Mouse (Mus musculus) CH12.LX (cell line): ENCODE measurements around the gene Cux1.

Experiments
- CTCF ChIP-seq, 2 experiments: IDR thresholded peaks in 1 of 2; conservative IDR thresholded peaks in 1 of 2; 2 replicates each; pipeline ENCODE4 v1.5.1; 2011 to 2012; ENCODE audit warnings: low read depth in 2 of 2, low read length in 2 of 2, improper control_type of control experiment in 1 of 2, inconsistent platforms in 1 of 2, mild to moderate bottlenecking in 1 of 2, moderate library complexity in 1 of 2
- ELF1 ChIP-seq: IDR thresholded peaks from 2 replicates; pipeline ENCODE4 v1.6.1; 2014; ENCODE audit warnings: low read depth, mild to moderate bottlenecking, inconsistent platforms, low read length, improper control_type of control experiment
- EP300 ChIP-seq: IDR thresholded peaks from 2 replicates; pipeline ENCODE4 v1.6.1; 2011; ENCODE audit warnings: low read length, improper control_type of control experiment
- KAT2A ChIP-seq: IDR thresholded peaks from 2 replicates; pipeline ENCODE4 v1.6.1; 2012; ENCODE audit warnings: low read length, improper control_type of control experiment, inconsistent platforms; ENCODE audit not compliant: insufficient replicate concordance
- MYC ChIP-seq: IDR thresholded peaks from 2 replicates; pipeline ENCODE4 v1.6.1; 2011; ENCODE audit warnings: low read depth, mild to moderate bottlenecking, improper control_type of control experiment, low read length
- POLR2A ChIP-seq: IDR thresholded peaks from 2 replicates; pipeline ENCODE4 v1.6.1; 2011; ENCODE audit warnings: low read depth, mild to moderate bottlenecking, improper control_type of control experiment, low read length
- USF2 ChIP-seq: conservative IDR thresholded peaks from 2 replicates; pipeline ENCODE4 v1.6.1; 2011; ENCODE audit warnings: low read depth, low read length, improper control_type of control experiment
- ZC3H11A ChIP-seq: IDR thresholded peaks from 2 replicates; pipeline ENCODE4 v1.6.1; 2012; ENCODE audit warnings: low read depth, mild to moderate bottlenecking, inconsistent platforms, low read length, improper control_type of control experiment
- ZKSCAN1 ChIP-seq: IDR thresholded peaks from 2 replicates; pipeline ENCODE4 v1.6.1; 2012; ENCODE audit warnings: low read depth, inconsistent platforms, low read length, improper control_type of control experiment, borderline replicate concordance
- ZNF384 ChIP-seq: IDR thresholded peaks from 2 replicates; pipeline ENCODE4 v1.6.1; 2012; ENCODE audit warnings: low read depth, low read length, improper control_type of control experiment, inconsistent platforms

DNA sequence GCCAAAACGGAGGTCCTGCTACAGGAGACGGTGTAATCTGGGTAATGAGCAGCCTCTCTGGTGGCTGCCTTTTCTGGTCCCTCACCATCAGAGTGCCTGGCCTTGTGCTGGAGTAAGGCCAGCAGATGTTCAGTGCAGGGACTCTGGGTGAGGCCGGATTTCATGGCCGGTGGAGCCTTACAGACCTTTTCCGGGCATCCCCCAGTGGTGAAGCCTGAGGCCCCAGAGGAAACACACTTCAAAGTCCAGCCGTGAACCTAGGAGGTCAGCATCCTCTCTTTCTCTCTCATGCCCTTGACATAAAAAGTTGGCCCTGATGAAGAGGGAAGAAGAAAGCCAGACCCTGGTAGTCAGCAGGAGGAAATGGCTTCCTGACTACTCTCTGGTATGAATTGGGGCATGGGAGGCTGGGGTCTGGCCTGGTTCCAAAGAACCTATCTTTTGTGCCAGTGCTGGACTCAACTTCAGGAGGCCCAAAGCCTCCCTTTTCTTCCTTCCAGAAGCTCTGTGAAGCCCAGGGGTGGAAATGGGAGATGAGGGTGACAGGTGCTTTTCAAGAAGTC is 138.7 kb downstream of the Cux1 start:
- TF ChIP-seq POLR2A (no peak), ZNF384 (no peak), CTCF (conservative IDR thresholded peaks at IDR 0.05 in 1 of 2, IDR thresholded peaks at IDR 0.05 in 1 of 2; ENCODE audit: low read depth in 2 of 2, low read length in 2 of 2) (no peak), ZC3H11A (no peak), ZKSCAN1 (no peak), KAT2A (no peak), ELF1 (no peak), MYC (no peak), USF2 (no peak), EP300 (no peak)
